Mouse (Mus musculus): Measurements from ENCODE around the gene Lrp1. TPM values are rescaled to one million over a fixed set of nuclear protein-coding genes. Genes with fewer than 3 reads are reported as not detected.

Gene Lrp1
- polyA plus RNA-seq, 2 experiments: 146 to 261 TPM

- peaks cover 30% of the 10 kb centered on the region for H3K4me1 ChIP-seq (ENCODE audit: control insufficient read depth, insufficient read depth, low read length)
- H3K9ac ChIP-seq (ENCODE audit: low read depth, low read length, severe bottlenecking): no peak overlapping the region
- no peak overlapping the region for H3K27ac ChIP-seq (replicated peaks; ENCODE audit: low read depth, low read length)
- no peak for TF ChIP-seq POLR2A (IDR thresholded peaks at IDR 0.05; ENCODE audit: borderline replicate concordance, extremely low read depth, insufficient read depth, insufficient read length)
- peaks cover 36% of the 10 kb centered on the region for H3K27me3 ChIP-seq (ENCODE audit: control insufficient read depth, insufficient read depth, low read length)
- WGBS: 4% methylated on average over 15 of the region's 15 CpGs
- ATAC-seq (ENCODE audit: low FRiP score, low read depth) (no peak), DNase-seq (ENCODE audit: low spot score) (peak; percentile 62)
- peaks cover 3% of the 10 kb centered on the region; the same call in 1 of the 2 replicates for H3K36me3 ChIP-seq (ENCODE audit: control insufficient read depth, insufficient read depth, low read length)
- H3K4me2 ChIP-seq (replicated peaks; ENCODE audit: low read depth, low read length, severe bottlenecking): peak overlapping the region; percentile 71; the same call in 1 of the 2 replicates
- peak overlapping the region; percentile 33; the same call in 1 of the 2 replicates for H3K4me3 ChIP-seq (replicated peaks; ENCODE audit: low read length)
- H3K9me3 ChIP-seq (ENCODE audit: control insufficient read depth, low read length): no peaks in the 10 kb centered on the region
Measured at GRCm38 (mm10) chr10:127508239-127508638, 112.7 kb downstream of the Lrp1 start.

- TF ChIP-seq POLR2A (IDR thresholded peaks at IDR 0.05; ENCODE audit: borderline replicate concordance, extremely low read depth, insufficient read depth, insufficient read length): no peak
- no peak within 1 kb of the TSS for H3K4me2 ChIP-seq (replicated peaks; ENCODE audit: low read depth, low read length, severe bottlenecking)
- 66% methylated on average over 13 of the region's 13 CpGs for WGBS
- no peak within 1 kb of the TSS for H3K4me3 ChIP-seq (replicated peaks; ENCODE audit: low read length)
- H3K9ac ChIP-seq (ENCODE audit: low read depth, low read length, severe bottlenecking): no peak within 1 kb of the TSS
- H3K36me3 ChIP-seq (ENCODE audit: control insufficient read depth, insufficient read depth, low read length): peaks cover 38% of the 10 kb centered on the region
- H3K27me3 ChIP-seq (ENCODE audit: control insufficient read depth, insufficient read depth, low read length): no peaks in the 10 kb centered on the region
- ATAC-seq (ENCODE audit: low FRiP score, low read depth): peak; percentile 64
- no peak within 1 kb of the TSS for H3K27ac ChIP-seq (replicated peaks; ENCODE audit: low read depth, low read length)
- no peaks in the 10 kb centered on the region for H3K4me1 ChIP-seq (ENCODE audit: control insufficient read depth, insufficient read depth, low read length)
- no peaks in the 10 kb centered on the region for H3K9me3 ChIP-seq (ENCODE audit: control insufficient read depth, low read length)
- DNase-seq (ENCODE audit: low spot score): no peak
Measured at GRCm38 (mm10) chr10:127500894-127501893, 119.8 kb downstream of the Lrp1 start, which contains the start of gene Stac3. Gene Stac3, plus strand, starts transcription at chr10:127501686.

GRCm38 (mm10) chr10:127500042-127500441 lies 120.9 kb downstream of the Lrp1 start:
- no peaks in the 10 kb centered on the region for H3K9me3 ChIP-seq (ENCODE audit: control insufficient read depth, low read length)
- H3K36me3 ChIP-seq (ENCODE audit: control insufficient read depth, insufficient read depth, low read length): peaks cover 48% of the 10 kb centered on the region
- H3K9ac ChIP-seq (ENCODE audit: low read depth, low read length, severe bottlenecking): no peak overlapping the region
- H3K4me1 ChIP-seq (ENCODE audit: control insufficient read depth, insufficient read depth, low read length): no peaks in the 10 kb centered on the region
- no peaks in the 10 kb centered on the region for H3K27me3 ChIP-seq (ENCODE audit: control insufficient read depth, insufficient read depth, low read length)
- DNase-seq (ENCODE audit: low spot score) (no peak), ATAC-seq (ENCODE audit: low FRiP score, low read depth) (no peak)
- no peak overlapping the region for H3K27ac ChIP-seq (replicated peaks; ENCODE audit: low read depth, low read length)
- no peak for TF ChIP-seq POLR2A (IDR thresholded peaks at IDR 0.05; ENCODE audit: borderline replicate concordance, extremely low read depth, insufficient read depth, insufficient read length)
- H3K4me3 ChIP-seq (replicated peaks; ENCODE audit: low read length): no peak overlapping the region
- WGBS: 83% methylated on average over 4 of the region's 4 CpGs
- H3K4me2 ChIP-seq (replicated peaks; ENCODE audit: low read depth, low read length, severe bottlenecking): no peak overlapping the region

- Histone ChIP-seq H3K27ac (replicated peaks; ENCODE audit: low read depth, low read length) (no peak overlapping the region), H3K4me2 (replicated peaks; ENCODE audit: low read depth, low read length, severe bottlenecking) (no peak overlapping the region), H3K9me3 (ENCODE audit: control insufficient read depth, low read length) (no peaks in the 10 kb centered on the region), H3K4me3 (replicated peaks; ENCODE audit: low read length) (no peak overlapping the region), H3K4me1 (ENCODE audit: control insufficient read depth, insufficient read depth, low read length) (no peaks in the 10 kb centered on the region), H3K27me3 (ENCODE audit: control insufficient read depth, insufficient read depth, low read length) (no peaks in the 10 kb centered on the region), H3K9ac (ENCODE audit: low read depth, low read length, severe bottlenecking) (no peak overlapping the region), H3K36me3 (ENCODE audit: control insufficient read depth, insufficient read depth, low read length) (peaks cover 53% of the 10 kb centered on the region)
- ATAC-seq (ENCODE audit: low FRiP score, low read depth) (no peak), DNase-seq (ENCODE audit: low spot score) (no peak)
- TF ChIP-seq POLR2A (IDR thresholded peaks at IDR 0.05; ENCODE audit: borderline replicate concordance, extremely low read depth, insufficient read depth, insufficient read length): no peak
- WGBS: 75% methylated on average over 5 of the region's 5 CpGs
Measured at GRCm38 (mm10) chr10:127499516-127499915, 121.4 kb downstream of the Lrp1 start.

DNA sequence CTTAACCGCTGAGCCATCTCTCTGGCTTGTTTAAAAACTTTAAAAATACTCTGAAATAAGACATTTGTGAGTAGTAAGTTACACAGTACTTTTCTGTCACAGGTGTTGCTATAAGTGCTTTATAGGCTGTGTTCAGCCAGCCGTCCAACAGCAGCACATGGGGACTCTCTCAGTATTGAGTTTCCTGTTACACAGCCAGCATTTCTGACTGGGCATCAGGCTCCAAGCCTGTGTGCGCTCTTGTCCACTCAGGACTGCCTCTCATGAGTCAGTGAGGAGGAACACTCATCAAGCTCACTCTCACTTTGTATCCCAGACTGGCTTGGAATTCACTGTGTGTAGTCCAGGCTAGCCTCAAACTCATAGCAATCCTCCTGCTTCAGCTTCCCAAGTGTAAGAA lies 124.8 kb downstream of the Lrp1 start:
- no peak overlapping the region for H3K27ac ChIP-seq (replicated peaks; ENCODE audit: low read depth, low read length)
- no peaks in the 10 kb centered on the region for H3K4me1 ChIP-seq (ENCODE audit: control insufficient read depth, insufficient read depth, low read length)
- H3K36me3 ChIP-seq (ENCODE audit: control insufficient read depth, insufficient read depth, low read length): peaks cover 83% of the 10 kb centered on the region
- no peak overlapping the region for H3K9ac ChIP-seq (ENCODE audit: low read depth, low read length, severe bottlenecking)
- H3K27me3 ChIP-seq (ENCODE audit: control insufficient read depth, insufficient read depth, low read length): no peaks in the 10 kb centered on the region
- TF ChIP-seq POLR2A (IDR thresholded peaks at IDR 0.05; ENCODE audit: borderline replicate concordance, extremely low read depth, insufficient read depth, insufficient read length): no peak
- H3K4me3 ChIP-seq (replicated peaks; ENCODE audit: low read length): no peak overlapping the region
- H3K9me3 ChIP-seq (ENCODE audit: control insufficient read depth, low read length): no peaks in the 10 kb centered on the region
- WGBS: 83% methylated on average over 3 of the region's 3 CpGs
- DNase-seq (ENCODE audit: low spot score): no peak
- no peak for ATAC-seq (ENCODE audit: low FRiP score, low read depth)
- H3K4me2 ChIP-seq (replicated peaks; ENCODE audit: low read depth, low read length, severe bottlenecking): no peak overlapping the region
